Mouse (Mus musculus): ENCODE data around the gene Apoh.

GRCm38 (mm10) chr11:108384920-108385665 lies 41.9 kb downstream of the Apoh start:
- TF ChIP-seq CTCF (IDR thresholded peaks at IDR 0.05 in 2 of 3, conservative IDR thresholded peaks at IDR 0.05 in 1 of 3; ENCODE audit: control insufficient read depth in 1 of 3, insufficient read depth in 1 of 3, low read depth in 2 of 3, low read length in 3 of 3, poor library complexity in 1 of 3, severe bottlenecking in 1 of 3) (no peak), POLR2A (IDR thresholded peaks at IDR 0.05; ENCODE audit: control insufficient read depth in 1 of 2, insufficient read depth in 1 of 2, low read depth in 1 of 2, low read length in 2 of 2, poor library complexity in 1 of 2) (no peak), HCFC1 (IDR thresholded peaks at IDR 0.05; ENCODE audit: low read depth, low read length) (no peak), EP300 (IDR thresholded peaks at IDR 0.05; ENCODE audit: low read depth in 1 of 2, low read length in 2 of 2) (no peak), NRF1 (IDR thresholded peaks at IDR 0.05; ENCODE audit: insufficient read depth, low read depth, low read length, poor library complexity, severe bottlenecking) (no peak), MEF2A (IDR thresholded peaks at IDR 0.05; ENCODE audit: extremely low read depth, insufficient replicate concordance, low read depth, low read length, poor library complexity, severe bottlenecking) (no peak), UBTF (IDR thresholded peaks at IDR 0.05; ENCODE audit: borderline replicate concordance, insufficient read depth, low read depth, low read length) (no peak), E2F4 (IDR thresholded peaks at IDR 0.05; ENCODE audit: borderline replicate concordance, low read depth, low read length) (no peak), KAT2A (conservative IDR thresholded peaks at IDR 0.05; ENCODE audit: low read depth, low read length) (no peak), NELFE (IDR thresholded peaks at IDR 0.05; ENCODE audit: low read depth, low read length) (no peak), MAZ (IDR thresholded peaks at IDR 0.05; ENCODE audit: low read depth, low read length) (no peak)

Measured in MEL (cell line).